23 mouse cellular contexts compared by ENCODE assay signal in genomic region chr11:117372537-117372936, GRCm38 (mm10).
DNase-seq lines count a peak whose midpoint lies in the region; ATAC-seq and TF ChIP-seq lines count a peak whose summit lies in the region.
"Had no signal": no experiment of that assay in that cellular context is flagged by ENCODE, and none has a peak within 500 bp of the region (broad histone marks: within the 10 kb centered on the region; RNA-seq: fewer than 3 reads in every experiment).

No protein-coding gene starts in this region.

- no peak for TF ChIP-seq CTCF in MEL (IDR thresholded peaks at IDR 0.05 in 2 of 3, conservative IDR thresholded peaks at IDR 0.05 in 1 of 3; ENCODE audit: control insufficient read depth in 1 of 3, insufficient read depth in 1 of 3, low read depth in 2 of 3, low read length in 3 of 3, poor library complexity in 1 of 3, severe bottlenecking in 1 of 3)

- no peak overlapping the region for H3K9ac ChIP-seq in hindbrain, embryonic 14.5 days
- H3K9ac ChIP-seq in MEL (ENCODE audit: control insufficient read depth, low read depth, low read length, poor library complexity, severe bottlenecking), result no peak overlapping the region
- H3K9ac ChIP-seq in embryonic facial prominence, embryonic 13.5 days, result no peak overlapping the region
- H3K9ac ChIP-seq: embryonic facial prominence, embryonic 12.5 days; forebrain, embryonic 13.5 days; forebrain, postnatal 0 days; heart, embryonic 12.5 days; hindbrain, embryonic 13.5 days had no signal

- peak overlapping the region; percentile 83; the same call in 1 of the 2 replicates for H3K27ac ChIP-seq in hindbrain, embryonic 10.5 days
- no peak overlapping the region for H3K27ac ChIP-seq in hindbrain, embryonic 14.5 days
- no peak overlapping the region for H3K27ac ChIP-seq in MEL (ENCODE audit: control insufficient read depth, low read depth, low read length)
- peak overlapping the region; percentile 5; the same call in 1 of the 2 replicates for H3K27ac ChIP-seq in embryonic facial prominence, embryonic 13.5 days
- H3K27ac ChIP-seq: forebrain, embryonic 13.5 days; hindbrain, postnatal 0 days had no signal

- DNase-seq in hindbrain, embryonic 10.5 days (ENCODE audit: low spot score), result no peak
- DNase-seq in hindbrain, embryonic 14.5 days (ENCODE audit: low spot score), result no peak
- DNase-seq in MEL (ENCODE audit: low read depth, low spot score), result no peak
- no peak for DNase-seq in testis, postnatal 10 days (ENCODE audit: low spot score)
- no peak for DNase-seq in gastrocnemius, adult 18-20 months (ENCODE audit: low spot score)
- DNase-seq: adrenal gland, postnatal 10 days; adrenal gland, postnatal 36 days; cerebellum, adult 18-20 months; cerebellum, adult 9-10 months; gastrocnemius, postnatal 25 days; heart, adult 18-20 months had no signal

- peaks cover 18% of the 10 kb centered on the region for H3K27me3 ChIP-seq in hindbrain, embryonic 10.5 days (ENCODE audit: insufficient read depth, poor library complexity, severe bottlenecking)
- H3K27me3 ChIP-seq in hindbrain, embryonic 14.5 days (ENCODE audit: control insufficient read depth, insufficient read depth, low read length), result no peaks in the 10 kb centered on the region
- peaks cover 0 to 2% of the 10 kb centered on the region in 2 experiments; a peak in 2 of 4 replicates for H3K27me3 ChIP-seq in MEL (ENCODE audit: control insufficient read depth in 1 of 2, insufficient read depth in 2 of 2, low read length in 2 of 2)
- H3K27me3 ChIP-seq in embryonic facial prominence, embryonic 13.5 days, result 0 out of 2 replicates have a peak, but pooled peaks cover 6% of the 10 kb centered on the region
- H3K27me3 ChIP-seq: embryonic facial prominence, embryonic 12.5 days; forebrain, embryonic 13.5 days had no signal

- no peaks in the 10 kb centered on the region for H3K36me3 ChIP-seq in hindbrain, embryonic 10.5 days
- H3K36me3 ChIP-seq in hindbrain, embryonic 14.5 days (replicated peaks; ENCODE audit: control insufficient read depth, insufficient read depth), result no peaks in the 10 kb centered on the region
- no peaks in the 10 kb centered on the region for H3K36me3 ChIP-seq in MEL (ENCODE audit: control insufficient read depth in 1 of 2, insufficient read depth in 2 of 2, low read length in 2 of 2)
- H3K36me3 ChIP-seq in embryonic facial prominence, embryonic 13.5 days, result no peaks in the 10 kb centered on the region
- H3K36me3 ChIP-seq: embryonic facial prominence, embryonic 12.5 days; heart, embryonic 12.5 days; hindbrain, embryonic 13.5 days had no signal

- no peak overlapping the region for H3K4me2 ChIP-seq in hindbrain, embryonic 14.5 days (replicated peaks)
- no peak overlapping the region for H3K4me2 ChIP-seq in embryonic facial prominence, embryonic 13.5 days
- H3K4me2 ChIP-seq: embryonic facial prominence, embryonic 12.5 days; forebrain, embryonic 13.5 days; heart, embryonic 12.5 days; hindbrain, embryonic 13.5 days had no signal

- ATAC-seq in hindbrain, embryonic 14.5 days (ENCODE audit: low FRiP score), result no peak
- ATAC-seq in embryonic facial prominence, embryonic 13.5 days (ENCODE audit: insufficient number of reproducible peaks, insufficient read depth, low FRiP score, low TSS enrichment, low read depth), result no peak
- ATAC-seq: CD4-positive, CD25-positive, alpha-beta regulatory T cell, adult 4 months; forebrain, embryonic 13.5 days; inflammation-experienced regulatory T-cells, adult 6 months; intestine, embryonic 16.5 days; Patski had no signal

- 91% methylated on average over 10 of the region's 10 CpGs for WGBS in hindbrain, embryonic 10.5 days
- 89% methylated on average over 10 of the region's 10 CpGs for WGBS in hindbrain, embryonic 14.5 days
- 89% methylated on average over 10 of the region's 10 CpGs for WGBS in embryonic facial prominence, embryonic 13.5 days

- no peaks in the 10 kb centered on the region for H3K79me2 ChIP-seq in MEL (ENCODE audit: control insufficient read depth, insufficient read depth, low read length, poor library complexity)

- TF ChIP-seq EP300 in MEL (IDR thresholded peaks at IDR 0.05; ENCODE audit: low read depth in 1 of 2, low read length in 2 of 2), result no peak

- H3K4me1 ChIP-seq in hindbrain, embryonic 10.5 days (replicated peaks), result peaks cover 48% of the 10 kb centered on the region
- 0 out of 2 replicates have a peak, but pooled peaks cover 3% of the 10 kb centered on the region for H3K4me1 ChIP-seq in hindbrain, embryonic 14.5 days (replicated peaks; ENCODE audit: control insufficient read depth, insufficient read depth, low read length)
- H3K4me1 ChIP-seq in MEL (ENCODE audit: control insufficient read depth in 1 of 2, insufficient read depth in 2 of 2, low read length in 2 of 2), result no peaks in the 10 kb centered on the region
- H3K4me1 ChIP-seq in embryonic facial prominence, embryonic 13.5 days, result peaks cover 31% of the 10 kb centered on the region

- no peak for TF ChIP-seq RAD21 in MEL (IDR thresholded peaks at IDR 0.05; ENCODE audit: low read depth, low read length)

- no peak overlapping the region for H3K4me3 ChIP-seq in hindbrain, embryonic 10.5 days
- no peak overlapping the region for H3K4me3 ChIP-seq in hindbrain, embryonic 14.5 days (replicated peaks; ENCODE audit: low read length)
- no peak overlapping the region for H3K4me3 ChIP-seq in MEL (ENCODE audit: control insufficient read depth in 1 of 2, insufficient read depth in 1 of 2, low read depth in 2 of 2, low read length in 2 of 2)
- no peak overlapping the region for H3K4me3 ChIP-seq in embryonic facial prominence, embryonic 13.5 days
- H3K4me3 ChIP-seq: embryonic facial prominence, embryonic 12.5 days; erythroblast, embryonic 14.5 days; forebrain, embryonic 13.5 days; heart, embryonic 12.5 days; hindbrain, embryonic 13.5 days had no signal

- TF ChIP-seq POLR2A in MEL (IDR thresholded peaks at IDR 0.05; ENCODE audit: control insufficient read depth in 1 of 2, insufficient read depth in 1 of 2, low read depth in 1 of 2, low read length in 2 of 2, poor library complexity in 1 of 2), result no peak

- H3K9me3 ChIP-seq in hindbrain, embryonic 10.5 days, result no peaks in the 10 kb centered on the region
- no peaks in the 10 kb centered on the region for H3K9me3 ChIP-seq in hindbrain, embryonic 14.5 days (ENCODE audit: control insufficient read depth, low read length)
- no peaks in the 10 kb centered on the region for H3K9me3 ChIP-seq in MEL (replicated peaks; ENCODE audit: insufficient read depth, low read length)
- H3K9me3 ChIP-seq in embryonic facial prominence, embryonic 13.5 days, result no peaks in the 10 kb centered on the region
- H3K9me3 ChIP-seq: embryonic facial prominence, embryonic 12.5 days; forebrain, embryonic 13.5 days; heart, embryonic 12.5 days; hindbrain, embryonic 13.5 days had no signal

TF ChIP-seq in MEL, 35 proteins besides CTCF, POLR2A, EP300 and RAD21:
- TF ChIP-seq MAFK (IDR thresholded peaks at IDR 0.05; ENCODE audit: borderline replicate concordance, low read depth, low read length), result no peak
- TF ChIP-seq E2F4 (IDR thresholded peaks at IDR 0.05; ENCODE audit: borderline replicate concordance, low read depth, low read length), result no peak
- TF ChIP-seq ZKSCAN1 (IDR thresholded peaks at IDR 0.05; ENCODE audit: low read depth, low read length), result peak; percentile 99
- TF ChIP-seq ELF1 (IDR thresholded peaks at IDR 0.05; ENCODE audit: low read depth, low read length), result no peak

Comparison
In these comparisons a context has a peak if more than half of its experiments do, and no peak if none do; other contexts are left out.
1. H3K27ac ChIP-seq: peak in hindbrain, embryonic 10.5 days (single experiment) and embryonic facial prominence, embryonic 13.5 days (single experiment); none in hindbrain, embryonic 14.5 days (single experiment) and MEL (single experiment).